Comparison of ENCODE assay signal across 17 mouse cellular contexts in genomic region chr8:94807506-94807905, GRCm38 (mm10). TPM values are rescaled to one million over a fixed set of nuclear protein-coding genes. Genes with fewer than 3 reads are reported as not detected.
A peak's percentile ranks its signal among the peaks of the same experiment; 100 is the strongest.
DNase-seq lines count a peak whose midpoint lies in the region; ATAC-seq and TF ChIP-seq lines count a peak whose summit lies in the region.
"Had no signal": no experiment of that assay in that cellular context is flagged by ENCODE, and none has a peak within 500 bp of the region (broad histone marks: within the 10 kb centered on the region; RNA-seq: fewer than 3 reads in every experiment).

No protein-coding gene starts in this region.

- ATAC-seq in limb, embryonic 11.5 days (ENCODE audit: insufficient number of reproducible peaks, low FRiP score, low TSS enrichment, low read depth) = no peak
- ATAC-seq: midbrain, embryonic 13.5 days had no signal

- H3K9ac ChIP-seq in limb, embryonic 11.5 days (ENCODE audit: low read length) = peak overlapping the region; percentile 12; the same call in 1 of the 2 replicates
- H3K9ac ChIP-seq: forebrain, embryonic 12.5 days; heart, embryonic 12.5 days; hindbrain, embryonic 15.5 days; limb, embryonic 12.5 days; lung, embryonic 15.5 days; midbrain, embryonic 13.5 days; neural tube, embryonic 12.5 days had no signal

- TF ChIP-seq CTCF in left cerebral cortex, adult 2 months (IDR thresholded peaks at IDR 0.05) = no peak

- H3K4me1 ChIP-seq in limb, embryonic 11.5 days (ENCODE audit: control insufficient read depth, insufficient read depth, low read length) = no peaks in the 10 kb centered on the region
- H3K4me1 ChIP-seq in limb, embryonic 10.5 days = 0 out of 2 replicates have a peak, but pooled peaks cover 2% of the 10 kb centered on the region
- H3K4me1 ChIP-seq: limb, embryonic 12.5 days; lung, embryonic 15.5 days had no signal

- no peak for DNase-seq in limb, embryonic 11.5 days (ENCODE audit: low spot score)
- no peak for DNase-seq in limb, embryonic 10.5 days (ENCODE audit: low spot score)
- DNase-seq in NIH3T3 (ENCODE audit: low read depth) = peak; percentile 77
- DNase-seq in adrenal gland, postnatal 10 days = peak; percentile 71
- DNase-seq in kidney, postnatal 25 days = peak; percentile 21 to 72
- DNase-seq in layer of hippocampus, adult 18-20 months (ENCODE audit: low spot score in 2 of 2) = no peak
- no peak for DNase-seq in left cerebral cortex, adult 2 months (ENCODE audit: extremely low spot score in 1 of 2, low spot score in 2 of 2)
- DNase-seq: gastrocnemius, adult 2 months had no signal

- H3K27me3 ChIP-seq in limb, embryonic 11.5 days (ENCODE audit: control insufficient read depth, insufficient read depth, low read length) = no peaks in the 10 kb centered on the region
- H3K27me3 ChIP-seq in limb, embryonic 10.5 days (ENCODE audit: low read depth, poor library complexity, severe bottlenecking) = no peaks in the 10 kb centered on the region
- H3K27me3 ChIP-seq: forebrain, embryonic 12.5 days; hindbrain, embryonic 15.5 days; limb, embryonic 12.5 days; lung, embryonic 15.5 days; midbrain, embryonic 13.5 days; neural tube, embryonic 12.5 days had no signal

- H3K4me2 ChIP-seq in limb, embryonic 11.5 days (ENCODE audit: low read depth, severe bottlenecking) = no peak overlapping the region
- H3K4me2 ChIP-seq: forebrain, embryonic 12.5 days; heart, embryonic 12.5 days; hindbrain, embryonic 15.5 days; limb, embryonic 12.5 days; lung, embryonic 15.5 days; midbrain, embryonic 13.5 days; neural tube, embryonic 12.5 days had no signal

- WGBS in limb, embryonic 11.5 days = 77% methylated on average over 7 of the region's 7 CpGs
- WGBS in limb, embryonic 10.5 days = 78% methylated on average over 7 of the region's 7 CpGs

- H3K9me3 ChIP-seq in limb, embryonic 11.5 days (ENCODE audit: control insufficient read depth, low read length) = no peaks in the 10 kb centered on the region
- no peaks in the 10 kb centered on the region for H3K9me3 ChIP-seq in limb, embryonic 10.5 days (replicated peaks)
- H3K9me3 ChIP-seq: forebrain, embryonic 12.5 days; heart, embryonic 12.5 days; hindbrain, embryonic 15.5 days; limb, embryonic 12.5 days; lung, embryonic 15.5 days; midbrain, embryonic 13.5 days; neural tube, embryonic 12.5 days had no signal

- no peak overlapping the region for H3K27ac ChIP-seq in limb, embryonic 11.5 days (replicated peaks; ENCODE audit: low read depth, low read length)
- no peak overlapping the region for H3K27ac ChIP-seq in limb, embryonic 10.5 days
- no peak overlapping the region for H3K27ac ChIP-seq in left cerebral cortex, adult 2 months
- H3K27ac ChIP-seq: forebrain, embryonic 12.5 days; gastrocnemius, adult 2 months; hindbrain, embryonic 15.5 days; limb, embryonic 12.5 days; lung, embryonic 15.5 days; midbrain, embryonic 13.5 days; neural tube, embryonic 12.5 days had no signal

- intact Hi-C loops in left cerebral cortex, adult 2 months (cut with DNase I) = no loop called here

- no peaks in the 10 kb centered on the region for H3K36me3 ChIP-seq in limb, embryonic 11.5 days (ENCODE audit: control insufficient read depth, insufficient read depth, low read length)
- H3K36me3 ChIP-seq in limb, embryonic 10.5 days = no peaks in the 10 kb centered on the region
- H3K36me3 ChIP-seq: forebrain, embryonic 12.5 days; heart, embryonic 12.5 days; hindbrain, embryonic 15.5 days; limb, embryonic 12.5 days; lung, embryonic 15.5 days; midbrain, embryonic 13.5 days; neural tube, embryonic 12.5 days had no signal

- no peak overlapping the region for H3K4me3 ChIP-seq in limb, embryonic 11.5 days (ENCODE audit: low read depth, low read length)
- H3K4me3 ChIP-seq in limb, embryonic 10.5 days = no peak overlapping the region
- no peak overlapping the region for H3K4me3 ChIP-seq in left cerebral cortex, adult 2 months
- H3K4me3 ChIP-seq: forebrain, embryonic 12.5 days; gastrocnemius, adult 2 months; heart, embryonic 12.5 days; hindbrain, embryonic 15.5 days; limb, embryonic 12.5 days; lung, embryonic 15.5 days; midbrain, embryonic 13.5 days; neural tube, embryonic 12.5 days had no signal

RNA-seq across cellular contexts. Expression of gene Ccl17, which starts 2.7 kb away (rescaled TPM):
- not detected in 2 replicates for polyA plus RNA-seq in limb, embryonic 11.5 days (2014; fragmentation: Nextera tagmentation; extraction: Ambion mirVana)
- not detected in 2 replicates for polyA plus RNA-seq in limb, embryonic 10.5 days (2016; fragmentation: Nextera tagmentation; extraction: Ambion mirVana)
- total RNA-seq in adrenal gland, postnatal 10 days (2021) = under 1 TPM in 1 of 2 experiments, not detected in 1; 0.96 TPM
- total RNA-seq in layer of hippocampus, adult 18-20 months (2021) = 1 to 10 TPM; 4.7 to 4.9 TPM
- total RNA-seq in left cerebral cortex, adult 2 months (2021) = 1 to 10 TPM; 4.6 to 7.9 TPM
- total RNA-seq: gastrocnemius, adult 2 months had no signal
- polyA plus RNA-seq: embryonic facial prominence, embryonic 11.5 days; limb, embryonic 12.5 days; neural tube, embryonic 12.5 days; stomach, embryonic 14.5 days had no signal

RNA-seq across cellular contexts. Expression of gene Coq9, which starts 30.6 kb away (rescaled TPM):
- 63.5 and 64.0 TPM in 2 replicates for polyA plus RNA-seq in limb, embryonic 11.5 days (2014; fragmentation: Nextera tagmentation; extraction: Ambion mirVana)
- polyA plus RNA-seq in limb, embryonic 10.5 days (2016; fragmentation: Nextera tagmentation; extraction: Ambion mirVana) = 51.2 and 65.5 TPM in 2 replicates
- 100 to 1,000 TPM; 270 to 345 TPM for total RNA-seq in adrenal gland, postnatal 10 days (2021)
- 10 to 100 TPM; 75.1 to 91.6 TPM for total RNA-seq in layer of hippocampus, adult 18-20 months (2021)
- 10 to 100 TPM; 84.5 to 89.1 TPM for total RNA-seq in left cerebral cortex, adult 2 months (2021)

RNA-seq across cellular contexts. Expression of gene Ciapin1, which starts 30.7 kb away (rescaled TPM):
- polyA plus RNA-seq in limb, embryonic 11.5 days (2014; fragmentation: Nextera tagmentation; extraction: Ambion mirVana) = 129 and 131 TPM in 2 replicates
- 195 and 198 TPM in 2 replicates for polyA plus RNA-seq in limb, embryonic 10.5 days (2016; fragmentation: Nextera tagmentation; extraction: Ambion mirVana)
- total RNA-seq in adrenal gland, postnatal 10 days (2021) = 100 to 1,000 TPM; 101 to 127 TPM
- 10 to 100 TPM; 69.4 to 77.1 TPM for total RNA-seq in layer of hippocampus, adult 18-20 months (2021)
- 10 to 100 TPM; 71.4 to 76.8 TPM for total RNA-seq in left cerebral cortex, adult 2 months (2021)

RNA-seq across cellular contexts. Expression of gene Cx3cl1, which starts 35.7 kb away (rescaled TPM):
- polyA plus RNA-seq in limb, embryonic 11.5 days (2014; fragmentation: Nextera tagmentation; extraction: Ambion mirVana) = 5.2 and 6.3 TPM in 2 replicates
- polyA plus RNA-seq in limb, embryonic 10.5 days (2016; fragmentation: Nextera tagmentation; extraction: Ambion mirVana) = 2.7 and 5.3 TPM in 2 replicates
- total RNA-seq in adrenal gland, postnatal 10 days (2021) = 10 to 100 TPM; 10.4 to 13.3 TPM
- 100 to 1,000 TPM; 400 to 401 TPM for total RNA-seq in layer of hippocampus, adult 18-20 months (2021)
- total RNA-seq in left cerebral cortex, adult 2 months (2021) = 100 to 1,000 TPM; 658 to 661 TPM

RNA-seq across cellular contexts. Expression of gene Polr2c, which starts 49.7 kb away (rescaled TPM):
- 178 and 189 TPM in 2 replicates for polyA plus RNA-seq in limb, embryonic 11.5 days (2014; fragmentation: Nextera tagmentation; extraction: Ambion mirVana)
- 201 and 208 TPM in 2 replicates for polyA plus RNA-seq in limb, embryonic 10.5 days (2016; fragmentation: Nextera tagmentation; extraction: Ambion mirVana)
- total RNA-seq in adrenal gland, postnatal 10 days (2021) = 10 to 100 TPM; 56.7 to 64.3 TPM
- total RNA-seq in layer of hippocampus, adult 18-20 months (2021) = 10 to 100 TPM; 66.0 to 73.6 TPM
- 10 to 100 TPM; 72.1 to 79.8 TPM for total RNA-seq in left cerebral cortex, adult 2 months (2021)

Comparison
In these comparisons a context has a peak if more than half of its experiments do, and no peak if none do; other contexts are left out.
1. DNase-seq: peak in NIH3T3 (single experiment), adrenal gland, postnatal 10 days (single experiment) and kidney, postnatal 25 days (2 of 2); none in limb, embryonic 11.5 days (single experiment), limb, embryonic 10.5 days (single experiment), layer of hippocampus, adult 18-20 months (0 of 2) and left cerebral cortex, adult 2 months (0 of 2).